In genomic region chr6:117168321-117169011, GRCm38 (mm10) we compare ENCODE assay signal across 8 mouse cellular contexts. TPM values are rescaled to one million over a fixed set of nuclear protein-coding genes. Genes with fewer than 3 reads are reported as not detected.
A peak's percentile ranks its signal among the peaks of the same experiment; 100 is the strongest.
DNase-seq lines count a peak whose midpoint lies in the region; ATAC-seq and TF ChIP-seq lines count a peak whose summit lies in the region.

TSS of gene Cxcl12 (plus strand) at chr6:117168535.

- H3K27me3 ChIP-seq in heart, embryonic 11.5 days (ENCODE audit: control insufficient read depth, insufficient read depth, low read length), result peaks cover 54% of the 10 kb centered on the region
- H3K27me3 ChIP-seq in kidney, embryonic 15.5 days, result peaks cover 44% of the 10 kb centered on the region
- H3K27me3 ChIP-seq in liver, embryonic 12.5 days (replicated peaks), result peaks cover 81% of the 10 kb centered on the region
- H3K27me3 ChIP-seq in neural tube, embryonic 13.5 days, result peaks cover 86% of the 10 kb centered on the region

- peak; percentile 55 for ATAC-seq in heart, embryonic 11.5 days (replicated peaks; ENCODE audit: insufficient number of reproducible peaks, low FRiP score, low TSS enrichment)
- ATAC-seq in kidney, embryonic 15.5 days (replicated peaks; ENCODE audit: low FRiP score), result peak; percentile 50
- peak; percentile 60 for ATAC-seq in liver, embryonic 12.5 days
- ATAC-seq in neural tube, embryonic 13.5 days (ENCODE audit: low read depth), result peak; percentile 52

- peak within 1 kb of the TSS; percentile 81 for H3K4me2 ChIP-seq in heart, embryonic 11.5 days
- H3K4me2 ChIP-seq in kidney, embryonic 15.5 days, result peak within 1 kb of the TSS; percentile 98
- peak within 1 kb of the TSS; percentile 60 for H3K4me2 ChIP-seq in liver, embryonic 12.5 days
- H3K4me2 ChIP-seq in neural tube, embryonic 13.5 days, result peak within 1 kb of the TSS; percentile 88

- peak; percentile 97 for TF ChIP-seq POLR2A in embryonic fibroblast, embryonic 13.5 days (IDR thresholded peaks at IDR 0.05; ENCODE audit: low read depth, low read length)

- H3K4me1 ChIP-seq in embryonic fibroblast, embryonic 13.5 days (ENCODE audit: control insufficient read depth, insufficient read depth, low read length), result no peaks in the 10 kb centered on the region
- H3K4me1 ChIP-seq in heart, embryonic 11.5 days (ENCODE audit: control insufficient read depth, insufficient read depth, low read length), result peaks cover 6% of the 10 kb centered on the region; the same call in 1 of the 2 replicates
- peaks cover 43% of the 10 kb centered on the region for H3K4me1 ChIP-seq in kidney, embryonic 15.5 days
- peaks cover 14% of the 10 kb centered on the region; the same call in 1 of the 2 replicates for H3K4me1 ChIP-seq in liver, embryonic 12.5 days
- peaks cover 28% of the 10 kb centered on the region for H3K4me1 ChIP-seq in neural tube, embryonic 13.5 days (replicated peaks)

- WGBS in heart, embryonic 11.5 days (ENCODE audit: insufficient replicate concordance), result under 1% methylated on average over 56 of the region's 64 CpGs
- WGBS in kidney, embryonic 15.5 days, result under 1% methylated on average over 63 of the region's 64 CpGs
- WGBS in liver, embryonic 12.5 days (ENCODE audit: insufficient replicate concordance), result 1% methylated on average over 64 of the region's 64 CpGs
- under 1% methylated on average over 57 of the region's 64 CpGs for WGBS in neural tube, embryonic 13.5 days

- peak within 1 kb of the TSS; percentile 6 for H3K27ac ChIP-seq in embryonic fibroblast, embryonic 13.5 days (ENCODE audit: insufficient read depth, low read length)
- no peak within 1 kb of the TSS for H3K27ac ChIP-seq in heart, embryonic 11.5 days (ENCODE audit: low read depth, low read length)
- peak within 1 kb of the TSS; percentile 75 for H3K27ac ChIP-seq in kidney, embryonic 15.5 days
- peak within 1 kb of the TSS; percentile 62 for H3K27ac ChIP-seq in liver, embryonic 12.5 days
- no peak within 1 kb of the TSS for H3K27ac ChIP-seq in neural tube, embryonic 13.5 days (replicated peaks)

- DNase-seq in 3134 (ENCODE audit: extremely low read depth, insufficient read length, low spot score) (peak; percentile 87), ZHBTc4 (ENCODE audit: low read depth, low spot score) (peak; percentile 64)
- DNase-seq in urinary bladder, postnatal 4 days (ENCODE audit: low spot score in 2 of 2), result peak; percentile 61 to 78

- peak within 1 kb of the TSS; percentile 63 for H3K4me3 ChIP-seq in embryonic fibroblast, embryonic 13.5 days (ENCODE audit: insufficient read depth, low read length)
- peak within 1 kb of the TSS; percentile 53 for H3K4me3 ChIP-seq in heart, embryonic 11.5 days (ENCODE audit: low read depth, low read length)
- H3K4me3 ChIP-seq in kidney, embryonic 15.5 days (replicated peaks), result peak within 1 kb of the TSS; percentile 74
- peak within 1 kb of the TSS; percentile 59 for H3K4me3 ChIP-seq in liver, embryonic 12.5 days
- peak within 1 kb of the TSS; percentile 53 for H3K4me3 ChIP-seq in neural tube, embryonic 13.5 days

- H3K36me3 ChIP-seq in heart, embryonic 11.5 days (ENCODE audit: control insufficient read depth, insufficient read depth, low read length), result no peaks in the 10 kb centered on the region
- H3K36me3 ChIP-seq in kidney, embryonic 15.5 days, result peaks cover 5% of the 10 kb centered on the region; the same call in 1 of the 2 replicates
- H3K36me3 ChIP-seq in liver, embryonic 12.5 days, result peaks cover 7% of the 10 kb centered on the region; the same call in 1 of the 2 replicates
- no peaks in the 10 kb centered on the region for H3K36me3 ChIP-seq in neural tube, embryonic 13.5 days

- TF ChIP-seq CTCF in embryonic fibroblast, embryonic 13.5 days (IDR thresholded peaks at IDR 0.05; ENCODE audit: borderline replicate concordance, insufficient read depth, low read length), result no peak

- peak within 1 kb of the TSS; percentile 80 for H3K9ac ChIP-seq in heart, embryonic 11.5 days (ENCODE audit: low read depth, low read length)
- peak within 1 kb of the TSS; percentile 71 for H3K9ac ChIP-seq in kidney, embryonic 15.5 days
- H3K9ac ChIP-seq in liver, embryonic 12.5 days, result peak within 1 kb of the TSS; percentile 62
- H3K9ac ChIP-seq in neural tube, embryonic 13.5 days, result peak within 1 kb of the TSS; percentile 70

- H3K9me3 ChIP-seq in heart, embryonic 11.5 days (replicated peaks; ENCODE audit: control insufficient read depth, low read length), result no peaks in the 10 kb centered on the region
- H3K9me3 ChIP-seq in kidney, embryonic 15.5 days (replicated peaks), result no peaks in the 10 kb centered on the region
- H3K9me3 ChIP-seq in liver, embryonic 12.5 days (replicated peaks), result no peaks in the 10 kb centered on the region
- H3K9me3 ChIP-seq in neural tube, embryonic 13.5 days, result no peaks in the 10 kb centered on the region

RNA-seq across cellular contexts. Expression of gene Cxcl12, which starts in this region (rescaled TPM):
- polyA plus RNA-seq in embryonic fibroblast, embryonic 13.5 days (2011; ENCODE audit: insufficient read length, low read depth, missing spikeins), result 575 and 668 TPM in 2 replicates
- polyA plus RNA-seq in heart, embryonic 11.5 days (2014; fragmentation: Nextera tagmentation; extraction: Ambion mirVana), result 157 and 167 TPM in 2 replicates
- polyA plus RNA-seq in kidney, embryonic 15.5 days (2015; fragmentation: Nextera tagmentation; extraction: Ambion mirVana), result 140 and 158 TPM in 2 replicates
- 57.9 and 58.2 TPM in 2 replicates for polyA plus RNA-seq in liver, embryonic 12.5 days (2016; fragmentation: Nextera tagmentation; extraction: Ambion mirVana)
- polyA plus RNA-seq in neural tube, embryonic 13.5 days (2015; fragmentation: Nextera tagmentation; extraction: Ambion mirVana), result 54.5 and 64.0 TPM in 2 replicates

Comparison
In these comparisons a context has a peak if more than half of its experiments do, and no peak if none do; other contexts are left out.
1. H3K27ac ChIP-seq: peak in embryonic fibroblast, embryonic 13.5 days (single experiment), kidney, embryonic 15.5 days (single experiment) and liver, embryonic 12.5 days (single experiment); none in heart, embryonic 11.5 days (single experiment) and neural tube, embryonic 13.5 days (single experiment).
2. Peak in every context shown above with its lines, with median percentiles within 50 percentile points of each other: DNase-seq, H3K4me3 ChIP-seq, ATAC-seq, H3K4me2 ChIP-seq and H3K9ac ChIP-seq.